Mouse (Mus musculus) liver, embryonic 13.5 days (tissue): ENCODE measurements around the gene Cd46. TPM values are rescaled to one million over a fixed set of nuclear protein-coding genes. Genes with fewer than 3 reads are reported as not detected.

Source experiments
- ATAC-seq: fragments of 200-750 bp; cut with Nextera tagmentation; 2 replicates; pipeline ENCODE4 v1.8.0; 2017; ENCODE audit warnings: low read depth, mild to moderate bottlenecking, moderate number of reproducible peaks, moderate library complexity
- DNase-seq: peaks from one replicate; pipeline ENCODE4 v3.0.0; 2022
- H3K27ac ChIP-seq: fragments of 300-500 bp; sonication (generic); 2 replicates; pipeline ENCODE4 v1.5.1; 2015; ENCODE audit warnings: moderate library complexity, mild to moderate bottlenecking, inconsistent platforms
- H3K27me3 ChIP-seq: fragments of 300-500 bp; sonication (generic); 2 replicates; pipeline ENCODE4 v1.6.1; 2015; ENCODE audit warnings: mild to moderate bottlenecking, inconsistent platforms
- H3K36me3 ChIP-seq: fragments of 300-500 bp; sonication (generic); 2 replicates; pipeline ENCODE4 v1.6.1; 2015; ENCODE audit warnings: mild to moderate bottlenecking, inconsistent platforms
- H3K4me1 ChIP-seq: fragments of 300-500 bp; sonication (generic); replicated peaks from 2 replicates; pipeline ENCODE4 v1.6.1; 2015; ENCODE audit warnings: inconsistent platforms
- H3K4me2 ChIP-seq: fragments of 300-500 bp; sonication (generic); 2 replicates; pipeline ENCODE4 v1.6.1; 2015; ENCODE audit warnings: inconsistent platforms, mild to moderate bottlenecking, moderate library complexity
- H3K4me3 ChIP-seq: fragments of 300-500 bp; sonication (generic); replicated peaks from 2 replicates; pipeline ENCODE4 v1.5.1; 2015; ENCODE audit warnings: mild to moderate bottlenecking, inconsistent platforms
- H3K9ac ChIP-seq: fragments of 300-500 bp; sonication (generic); 2 replicates; pipeline ENCODE4 v1.6.1; 2015; ENCODE audit warnings: mild to moderate bottlenecking, inconsistent platforms
- H3K9me3 ChIP-seq: fragments of 300-500 bp; sonication (generic); replicated peaks from 2 replicates; pipeline ENCODE4 v1.6.1; 2016; ENCODE audit warnings: inconsistent platforms
- WGBS: fragments of 180-500 bp; shearing (Covaris S2); methylation state at CpG from one replicate; pipeline ENCODE4 v1.1.7; 2015; ENCODE audit not compliant: insufficient replicate concordance; 5-methylcytosine and 5-hydroxymethylcytosine counted together
- polyA plus RNA-seq: library from polyadenylated mRNA; unstranded; fragments of >200 nt; fragmentation: Nextera tagmentation; extraction: Ambion mirVana; gene quantifications from 2 replicates; pipeline ENCODE4 v1.2.1, GENCODE M21; 2015

The Cd46 gene
- polyA plus RNA-seq, 1 experiment from 2014 or later, result 0.76 TPM

DNA sequence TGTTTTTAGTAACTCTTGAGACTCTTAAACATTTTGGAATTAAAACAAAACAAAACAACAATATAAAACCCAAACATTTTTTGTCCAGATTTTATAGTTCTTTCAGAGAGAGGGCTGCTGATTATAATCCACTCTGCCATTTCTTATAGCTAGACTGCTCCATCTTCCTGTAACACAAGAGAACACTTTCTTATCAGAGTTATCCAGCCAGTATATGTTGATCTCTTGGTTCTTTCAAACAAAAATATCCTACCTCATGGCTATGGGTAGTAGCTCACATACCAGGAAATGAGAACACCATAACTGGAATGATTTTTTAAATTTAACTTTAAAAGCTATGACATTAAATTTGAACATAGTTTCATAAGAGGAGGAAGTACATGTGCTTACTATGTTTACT is 9.9 kb downstream of the Cd46 start:
- ATAC-seq, result peak; percentile 77

DNA sequence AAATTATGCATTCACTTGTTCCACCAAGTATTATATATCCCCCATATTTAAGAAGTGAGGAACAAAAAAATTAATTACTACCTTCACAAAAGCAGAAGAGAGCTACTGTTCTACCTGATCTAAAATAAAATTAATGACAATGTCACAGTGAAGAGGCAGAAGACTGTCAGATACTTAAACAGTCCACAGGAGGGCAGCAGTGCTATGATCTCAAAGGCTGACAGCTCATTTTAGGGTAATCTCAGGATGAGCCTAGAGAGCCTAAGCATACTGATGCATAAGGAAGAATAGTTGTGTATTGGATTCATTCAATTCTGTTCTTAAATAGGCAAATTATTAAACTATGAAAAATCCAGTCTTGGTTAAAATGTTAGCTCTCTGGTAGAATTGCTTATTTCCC is 51.6 kb downstream of the Cd46 start:
- no peak overlapping the region for H3K4me2 ChIP-seq
- H3K36me3 ChIP-seq, result no peaks in the 10 kb centered on the region
- DNase-seq (peak; percentile 10), ATAC-seq (peak; percentile 64; the same call in 1 of the 2 replicates)
- no peak overlapping the region for H3K4me3 ChIP-seq
- H3K27me3 ChIP-seq, result no peaks in the 10 kb centered on the region
- H3K4me1 ChIP-seq, result no peaks in the 10 kb centered on the region
- H3K9ac ChIP-seq, result no peak overlapping the region
- H3K27ac ChIP-seq, result no peak overlapping the region
- no peaks in the 10 kb centered on the region for H3K9me3 ChIP-seq

More for the DNA sequence above, 9.9 kb downstream of the Cd46 start:
- no peak overlapping the region for H3K4me2 ChIP-seq
- DNase-seq, result no peak
- H3K36me3 ChIP-seq, result no peaks in the 10 kb centered on the region
- no peaks in the 10 kb centered on the region for H3K9me3 ChIP-seq
- no peaks in the 10 kb centered on the region for H3K27me3 ChIP-seq
- no peak overlapping the region for H3K4me3 ChIP-seq
- H3K9ac ChIP-seq, result no peak overlapping the region
- H3K27ac ChIP-seq, result no peak overlapping the region
- H3K4me1 ChIP-seq, result no peaks in the 10 kb centered on the region

GRCm38 (mm10) chr1:195038386-195038785 is 53.7 kb downstream of the Cd46 start:
- H3K4me2 ChIP-seq, result no peak overlapping the region
- DNase-seq (no peak), ATAC-seq (no peak)
- no peaks in the 10 kb centered on the region for H3K36me3 ChIP-seq
- H3K27ac ChIP-seq, result no peak overlapping the region
- H3K27me3 ChIP-seq, result no peaks in the 10 kb centered on the region
- 38% methylated on average over 1 of the region's 1 CpGs for WGBS
- H3K4me3 ChIP-seq, result no peak overlapping the region
- peaks cover 8% of the 10 kb centered on the region for H3K4me1 ChIP-seq
- no peak overlapping the region for H3K9ac ChIP-seq
- H3K9me3 ChIP-seq, result no peaks in the 10 kb centered on the region

DNA sequence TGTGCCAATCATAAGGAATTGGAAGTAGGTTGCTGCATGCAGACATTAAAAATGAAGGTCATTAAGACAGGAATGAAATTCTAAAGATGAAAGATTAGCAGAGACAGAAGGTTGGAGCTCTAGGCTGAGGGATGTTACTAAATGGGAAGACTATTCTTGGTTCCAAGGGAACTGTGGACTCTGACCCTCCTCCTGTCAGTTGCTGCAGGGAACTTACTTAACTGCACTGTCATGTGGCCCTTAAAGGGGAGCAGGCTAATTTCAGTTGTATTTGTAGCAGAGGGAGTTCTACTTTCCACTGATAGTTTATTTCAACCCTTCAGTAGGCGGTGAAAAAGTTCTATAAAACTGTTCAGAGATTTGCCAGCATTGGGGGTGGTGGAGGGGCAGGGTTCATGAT is 54.1 kb downstream of the Cd46 start:
- Histone ChIP-seq H3K36me3 (no peaks in the 10 kb centered on the region), H3K27ac (no peak overlapping the region), H3K27me3 (no peaks in the 10 kb centered on the region), H3K9me3 (no peaks in the 10 kb centered on the region), H3K4me1 (peaks cover 12% of the 10 kb centered on the region), H3K9ac (no peak overlapping the region), H3K4me2 (no peak overlapping the region), H3K4me3 (no peak overlapping the region)
- WGBS, result 79% methylated on average over 1 of the region's 1 CpGs
- DNase-seq, result no peak
- ATAC-seq, result no peak

DNA sequence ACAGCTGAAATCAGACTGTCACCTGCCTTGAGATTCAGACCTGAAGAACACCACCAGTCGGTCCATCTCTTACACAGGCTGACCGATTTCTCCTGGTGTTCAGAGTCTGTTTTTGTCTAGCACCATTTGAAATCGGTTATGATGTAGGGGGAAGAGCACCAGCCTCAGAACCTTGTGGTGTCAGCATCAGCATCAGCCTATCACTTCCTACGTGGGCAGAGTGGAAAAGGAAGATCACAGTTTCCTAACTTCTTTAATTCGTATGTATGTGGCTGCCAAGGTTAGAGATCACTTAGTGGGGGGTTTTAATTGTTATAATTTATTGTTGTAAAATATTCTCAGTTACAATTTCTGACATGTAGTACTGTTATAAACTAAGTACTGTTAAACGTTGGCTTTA is 54.6 kb downstream of the Cd46 start:
- Histone ChIP-seq H3K4me3 (no peak overlapping the region), H3K27me3 (no peaks in the 10 kb centered on the region), H3K9ac (no peak overlapping the region), H3K9me3 (no peaks in the 10 kb centered on the region), H3K4me2 (no peak overlapping the region), H3K4me1 (peaks cover 17% of the 10 kb centered on the region), H3K36me3 (no peaks in the 10 kb centered on the region), H3K27ac (no peak overlapping the region)
- WGBS, result 69% methylated on average over 6 of the region's 6 CpGs
- DNase-seq, result no peak
- ATAC-seq, result no peak

DNA sequence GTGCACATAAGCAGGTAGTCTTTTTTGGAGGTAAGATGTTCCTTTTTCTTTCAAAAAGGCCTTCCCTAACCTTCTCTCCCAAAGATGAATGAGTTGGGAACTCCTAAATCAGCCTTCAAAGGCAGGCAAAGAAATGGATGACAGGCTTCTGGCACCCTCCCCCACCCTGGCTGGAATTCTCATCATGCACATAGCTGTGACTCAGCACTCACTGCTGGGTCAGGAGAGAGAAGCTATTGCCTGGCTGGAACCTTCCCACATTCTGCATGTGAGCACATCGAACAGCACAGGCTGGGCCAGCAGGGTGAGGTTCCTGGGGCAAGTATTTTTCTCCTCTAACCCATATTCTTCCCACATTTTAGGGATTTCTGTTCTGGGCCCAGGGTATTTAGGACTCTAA is 58.1 kb downstream of the Cd46 start:
- WGBS, result 59% methylated on average over 1 of the region's 1 CpGs
- no peak overlapping the region for H3K4me2 ChIP-seq
- no peak overlapping the region for H3K4me3 ChIP-seq
- H3K9me3 ChIP-seq, result no peaks in the 10 kb centered on the region
- no peaks in the 10 kb centered on the region for H3K27me3 ChIP-seq
- peaks cover 21% of the 10 kb centered on the region for H3K4me1 ChIP-seq
- ATAC-seq (peak; percentile 75), DNase-seq (no peak)
- no peak overlapping the region for H3K9ac ChIP-seq
- no peaks in the 10 kb centered on the region for H3K36me3 ChIP-seq
- no peak overlapping the region for H3K27ac ChIP-seq

DNA sequence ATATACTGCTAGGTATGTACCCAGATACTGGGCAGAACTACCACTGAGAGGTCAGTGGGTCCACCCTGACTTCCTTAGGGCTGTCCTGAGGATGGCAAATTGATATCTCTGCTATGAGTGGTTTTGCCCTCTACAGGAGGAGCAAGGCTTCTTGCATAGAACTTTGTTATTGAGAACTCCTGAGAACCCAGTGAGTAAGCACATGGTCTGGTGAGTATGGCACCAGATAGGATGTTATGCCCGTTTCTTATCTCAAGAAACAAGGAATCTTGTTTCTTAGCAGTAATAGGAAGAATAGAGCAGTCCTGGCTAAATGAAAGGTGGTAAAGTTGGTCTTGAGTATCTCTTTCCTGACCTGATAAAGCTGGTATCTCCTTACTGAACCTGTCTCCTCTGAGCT is 59.3 kb downstream of the Cd46 start:
- H3K9ac ChIP-seq, result no peak overlapping the region
- peak overlapping the region; percentile 50 for H3K27ac ChIP-seq
- DNase-seq (no peak), ATAC-seq (peak; percentile 75)
- H3K27me3 ChIP-seq, result no peaks in the 10 kb centered on the region
- H3K9me3 ChIP-seq, result no peaks in the 10 kb centered on the region
- 18% methylated on average over 1 of the region's 1 CpGs for WGBS
- H3K36me3 ChIP-seq, result no peaks in the 10 kb centered on the region
- H3K4me2 ChIP-seq, result no peak overlapping the region
- H3K4me3 ChIP-seq, result no peak overlapping the region
- peaks cover 21% of the 10 kb centered on the region for H3K4me1 ChIP-seq

DNA sequence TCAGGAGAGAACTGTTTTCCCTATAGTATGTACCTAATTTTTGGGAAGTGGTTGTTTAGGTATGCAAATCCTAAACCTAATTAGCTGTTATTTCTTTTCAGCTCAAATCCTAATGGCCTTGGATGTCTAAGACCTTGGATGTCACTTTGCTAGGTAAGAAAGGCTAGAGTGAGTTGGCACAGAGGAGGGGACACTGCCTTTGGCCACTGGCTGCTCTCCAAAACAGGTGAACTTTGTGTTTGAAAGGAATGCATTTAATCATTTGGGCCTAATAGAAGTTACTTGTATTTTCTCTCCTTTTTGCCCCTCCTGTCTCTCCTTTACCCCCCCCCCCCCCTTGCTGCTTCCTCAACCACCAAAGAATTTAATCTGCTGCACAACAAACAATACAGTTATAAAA is 60.3 kb downstream of the Cd46 start:
- no peak overlapping the region for H3K9ac ChIP-seq
- H3K4me2 ChIP-seq, result no peak overlapping the region
- H3K4me3 ChIP-seq, result no peak overlapping the region
- no peaks in the 10 kb centered on the region for H3K36me3 ChIP-seq
- no peak overlapping the region for H3K27ac ChIP-seq
- H3K27me3 ChIP-seq, result no peaks in the 10 kb centered on the region
- H3K4me1 ChIP-seq, result peaks cover 21% of the 10 kb centered on the region
- no peaks in the 10 kb centered on the region for H3K9me3 ChIP-seq
- ATAC-seq (no peak), DNase-seq (no peak)

DNA sequence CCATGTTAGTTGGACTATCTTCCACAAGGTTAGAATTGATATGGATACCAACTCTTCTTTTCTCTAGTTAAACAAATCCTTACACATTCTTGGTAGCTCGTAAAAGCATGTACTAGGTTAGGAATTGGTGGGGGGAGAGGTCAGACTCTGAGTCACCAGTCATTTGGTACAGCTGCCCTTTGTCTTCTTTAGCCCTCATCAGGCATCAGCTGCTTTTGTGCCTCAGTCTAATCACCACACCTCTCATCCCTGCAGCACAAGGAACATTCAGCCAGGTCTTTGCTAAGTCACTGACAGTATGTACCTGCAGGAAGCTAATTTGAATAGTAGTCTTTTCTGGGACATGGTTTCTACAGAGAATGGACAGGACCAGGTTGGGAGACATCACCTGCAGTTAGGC is 64.5 kb downstream of the Cd46 start:
- H3K4me1 ChIP-seq, result peaks cover 5% of the 10 kb centered on the region
- ATAC-seq (no peak), DNase-seq (no peak)
- 33% methylated on average over 1 of the region's 1 CpGs for WGBS
- H3K4me2 ChIP-seq, result no peak overlapping the region
- no peaks in the 10 kb centered on the region for H3K36me3 ChIP-seq
- no peak overlapping the region for H3K4me3 ChIP-seq
- no peaks in the 10 kb centered on the region for H3K27me3 ChIP-seq
- H3K9me3 ChIP-seq, result no peaks in the 10 kb centered on the region
- no peak overlapping the region for H3K27ac ChIP-seq
- no peak overlapping the region for H3K9ac ChIP-seq

DNA sequence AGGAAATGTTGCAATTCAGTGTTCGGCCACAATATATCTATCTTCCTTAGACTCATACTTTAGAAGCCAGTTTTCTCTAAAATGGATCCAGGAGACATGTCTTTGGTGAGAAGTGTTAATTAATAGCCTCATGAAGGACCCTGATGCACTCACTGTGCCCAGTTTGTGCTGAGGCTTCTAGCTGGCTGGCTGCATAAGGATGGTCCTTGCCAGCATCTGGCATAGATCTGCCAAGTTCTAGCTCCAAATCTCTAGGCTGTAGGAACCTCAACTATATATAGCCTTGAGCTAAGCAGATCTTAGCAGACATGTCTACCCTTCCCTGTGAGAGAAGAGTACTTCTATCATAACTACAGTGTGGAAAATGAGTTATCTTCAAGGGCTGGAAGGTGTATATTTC is 68.2 kb downstream of the Cd46 start:
- Histone ChIP-seq H3K4me2 (no peak overlapping the region), H3K36me3 (no peaks in the 10 kb centered on the region), H3K9ac (no peak overlapping the region), H3K4me1 (no peaks in the 10 kb centered on the region), H3K4me3 (no peak overlapping the region), H3K9me3 (no peaks in the 10 kb centered on the region), H3K27ac (no peak overlapping the region), H3K27me3 (no peaks in the 10 kb centered on the region)
- ATAC-seq (no peak), DNase-seq (no peak)
- 67% methylated on average over 1 of the region's 1 CpGs for WGBS

DNA sequence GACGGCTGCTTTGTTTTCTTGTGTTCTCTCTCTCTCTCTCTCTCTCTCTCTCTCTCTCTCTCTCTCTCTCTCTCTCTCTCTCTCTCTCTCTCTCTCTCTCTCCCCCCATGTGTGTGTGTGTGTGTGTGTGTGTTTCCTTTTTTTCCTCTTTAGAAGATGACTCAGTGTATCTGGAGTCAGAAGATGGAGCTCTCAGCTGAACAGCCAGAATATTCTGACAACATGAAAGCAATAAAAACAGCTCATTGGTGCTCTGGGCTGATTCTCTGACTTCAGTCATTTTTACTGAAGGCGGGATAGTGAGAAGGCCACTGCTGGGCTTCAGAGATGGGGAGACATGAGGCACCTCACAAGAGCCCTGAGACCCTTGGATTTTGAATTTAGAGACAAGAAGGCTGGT is 70.2 kb downstream of the Cd46 start:
- Histone ChIP-seq H3K4me2 (no peak overlapping the region), H3K27me3 (no peaks in the 10 kb centered on the region), H3K27ac (no peak overlapping the region), H3K4me3 (no peak overlapping the region), H3K36me3 (no peaks in the 10 kb centered on the region), H3K9ac (no peak overlapping the region), H3K9me3 (no peaks in the 10 kb centered on the region), H3K4me1 (no peaks in the 10 kb centered on the region)
- DNase-seq, result no peak
- 69% methylated on average over 2 of the region's 2 CpGs for WGBS
- no peak for ATAC-seq

DNA sequence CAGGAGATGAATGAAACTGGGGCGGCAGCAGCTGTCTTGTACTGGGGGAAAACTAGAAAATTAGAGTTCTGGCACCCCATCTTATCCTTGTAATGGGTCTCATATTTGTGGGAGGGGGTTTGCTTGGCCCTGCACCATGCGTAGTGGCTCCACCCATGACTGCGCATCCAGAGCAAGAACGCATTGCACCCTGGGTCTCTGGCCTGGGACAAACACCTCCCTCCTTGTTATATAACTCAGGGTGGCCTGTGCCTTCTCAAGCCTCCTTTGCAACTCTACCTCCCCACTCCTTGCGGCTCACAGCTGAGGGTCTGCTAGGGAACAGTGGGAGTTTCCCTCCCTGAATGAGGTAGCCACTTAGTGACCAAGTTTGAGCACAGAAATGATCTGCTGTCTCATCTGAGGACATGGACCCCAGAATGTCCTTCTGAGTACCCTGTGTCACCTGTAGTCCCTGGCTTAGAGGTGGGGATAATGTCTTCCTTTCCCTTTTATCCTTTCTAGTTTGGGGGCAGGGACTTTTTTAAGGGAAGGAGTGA is 72.9 kb downstream of the Cd46 start:
- H3K9ac ChIP-seq, result no peak overlapping the region
- no peaks in the 10 kb centered on the region for H3K36me3 ChIP-seq
- no peaks in the 10 kb centered on the region for H3K4me1 ChIP-seq
- WGBS, result 85% methylated on average over 5 of the region's 5 CpGs
- DNase-seq (no peak), ATAC-seq (no peak)
- H3K27ac ChIP-seq, result no peak overlapping the region
- no peak overlapping the region for H3K4me3 ChIP-seq
- H3K9me3 ChIP-seq, result no peaks in the 10 kb centered on the region
- H3K4me2 ChIP-seq, result no peak overlapping the region
- H3K27me3 ChIP-seq, result no peaks in the 10 kb centered on the region
